Mouse (Mus musculus): Measurements from ENCODE around the gene Rab3il1.
A peak's percentile ranks its signal among the peaks of the same experiment; 100 is the strongest.

Gene Rab3il1

DNA sequence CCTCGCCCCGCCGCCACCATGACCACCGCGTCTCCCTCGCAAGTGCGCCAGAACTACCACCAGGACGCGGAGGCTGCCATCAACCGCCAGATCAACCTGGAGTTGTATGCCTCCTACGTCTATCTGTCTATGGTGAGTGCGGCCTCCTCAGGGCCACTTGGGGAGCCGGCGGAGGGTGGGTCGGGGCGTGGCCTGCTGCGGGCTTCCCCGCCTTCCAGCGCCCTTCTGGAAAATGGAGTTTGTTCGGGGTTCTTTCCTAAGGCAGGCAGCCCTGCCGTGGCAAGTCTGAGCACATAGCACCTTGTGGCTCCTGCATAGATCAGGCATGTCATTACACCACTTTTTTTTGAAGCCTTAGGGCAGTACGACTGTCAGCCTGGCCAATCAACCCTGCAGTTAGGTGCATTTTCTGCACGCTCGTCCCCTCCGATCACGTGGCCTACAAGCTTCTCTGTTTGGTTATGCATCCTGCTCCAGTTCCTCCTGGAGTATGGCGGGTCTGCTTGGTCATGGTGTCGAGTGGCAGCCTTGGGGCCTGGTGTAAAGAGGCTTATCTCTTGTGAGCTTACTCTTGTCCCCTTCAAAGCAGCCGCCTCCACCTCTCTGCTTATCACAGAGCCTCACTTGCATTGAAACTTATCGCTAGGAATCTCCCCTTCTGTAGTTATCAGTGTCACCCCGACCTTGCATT, 18.5 kb upstream of the Rab3il1 start:
- peak; percentile 73 to 79 for DNase-seq (ENCODE audit: low spot score in 2 of 2)

DNA sequence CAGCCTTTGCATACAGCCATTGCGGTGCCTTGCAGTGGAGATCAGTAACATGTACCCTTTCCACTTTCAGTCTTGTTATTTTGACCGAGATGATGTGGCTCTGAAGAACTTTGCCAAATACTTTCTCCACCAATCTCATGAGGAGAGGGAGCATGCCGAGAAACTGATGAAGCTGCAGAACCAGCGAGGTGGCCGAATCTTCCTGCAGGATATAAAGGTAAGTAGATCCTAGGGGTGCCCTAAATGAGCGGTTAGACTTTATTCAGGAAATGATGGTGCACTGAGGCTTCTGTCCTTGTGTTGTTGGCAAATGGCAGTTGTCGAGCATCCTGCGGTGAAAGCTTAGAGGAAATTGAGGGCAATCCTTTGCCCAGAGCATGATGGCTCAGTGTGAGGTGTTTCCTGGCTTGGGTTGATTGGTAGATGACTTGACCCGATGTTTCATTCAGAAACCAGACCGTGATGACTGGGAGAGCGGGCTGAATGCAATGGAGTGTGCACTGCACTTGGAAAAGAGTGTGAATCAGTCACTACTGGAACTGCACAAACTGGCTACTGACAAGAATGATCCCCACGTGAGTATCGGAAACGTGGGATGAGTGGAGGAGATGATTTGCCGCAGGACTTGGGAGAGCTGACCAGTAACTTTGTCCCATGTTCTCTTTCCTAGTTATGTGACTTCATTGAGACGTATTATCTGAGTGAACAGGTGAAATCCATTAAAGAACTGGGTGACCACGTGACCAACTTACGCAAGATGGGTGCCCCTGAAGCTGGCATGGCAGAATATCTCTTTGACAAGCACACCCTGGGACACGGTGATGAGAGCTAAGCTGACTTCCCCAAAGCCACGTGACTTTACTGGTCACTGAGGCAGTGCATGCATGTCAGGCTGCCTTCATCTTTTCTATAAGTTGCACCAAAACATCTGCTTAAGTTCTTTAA, 17.1 kb upstream of the Rab3il1 start:
- DNase-seq (ENCODE audit: low spot score in 2 of 2): no peak

DNA sequence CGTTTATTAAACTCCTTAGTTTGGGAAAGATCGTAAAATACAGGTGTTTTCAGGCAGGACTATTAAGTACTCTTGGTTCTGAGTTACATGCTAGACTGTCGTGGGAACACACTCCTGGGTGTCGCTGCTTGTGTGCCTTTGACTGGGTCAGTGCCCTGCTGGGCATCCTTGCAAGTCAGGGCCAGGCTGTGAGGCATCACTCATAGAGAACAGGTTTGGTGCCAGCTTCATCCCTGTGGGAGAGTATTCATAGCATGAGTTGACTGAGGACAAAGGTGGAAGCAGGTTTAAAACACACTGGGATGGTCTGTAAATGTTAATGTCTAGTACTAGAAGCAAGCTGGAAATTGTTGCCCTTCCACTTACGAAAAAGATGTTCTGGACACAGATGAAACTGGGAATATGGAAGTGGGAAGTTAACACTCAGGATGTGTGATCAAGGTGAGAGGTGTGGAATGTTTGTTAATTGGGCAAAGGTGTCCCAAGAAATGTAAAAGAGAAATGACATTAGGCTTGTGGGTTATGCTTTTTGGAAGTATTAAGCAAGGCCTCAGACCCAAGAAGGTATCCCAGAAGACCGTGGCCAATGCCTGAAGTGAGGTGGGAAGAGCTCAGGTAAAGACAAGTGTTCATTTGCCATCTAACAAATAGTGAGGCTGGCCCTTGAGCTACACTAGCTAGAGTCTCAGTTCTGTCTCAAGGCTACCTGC, 16.1 kb upstream of the Rab3il1 start:
- DNase-seq (ENCODE audit: low spot score in 2 of 2): no peak

DNA sequence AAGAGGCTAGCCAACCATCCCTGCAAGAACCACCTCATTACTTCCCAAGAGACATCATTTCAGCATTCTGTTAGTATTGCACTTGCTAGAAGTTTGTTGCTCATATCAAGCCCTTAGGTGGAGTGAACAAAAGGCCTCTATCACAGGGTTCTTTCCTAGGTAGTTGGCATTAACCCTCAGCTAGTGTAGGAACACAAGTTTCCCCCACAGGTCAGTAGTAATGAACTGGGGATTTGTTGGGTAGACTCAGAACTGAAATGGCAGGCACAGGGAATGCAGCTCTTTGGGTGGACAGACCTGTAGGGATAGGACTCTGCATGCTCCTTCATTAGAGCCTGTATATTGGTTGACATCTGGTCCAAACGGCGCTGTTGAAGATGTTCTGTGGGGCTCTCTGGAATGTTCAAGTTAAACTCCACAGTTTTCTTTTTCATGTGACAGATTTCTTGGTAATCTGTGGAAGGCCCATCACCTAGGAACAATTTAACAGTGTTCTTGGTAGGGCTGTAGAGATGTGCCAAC, 15.5 kb upstream of the Rab3il1 start:
- no peak for DNase-seq (ENCODE audit: low spot score in 2 of 2)

DNA sequence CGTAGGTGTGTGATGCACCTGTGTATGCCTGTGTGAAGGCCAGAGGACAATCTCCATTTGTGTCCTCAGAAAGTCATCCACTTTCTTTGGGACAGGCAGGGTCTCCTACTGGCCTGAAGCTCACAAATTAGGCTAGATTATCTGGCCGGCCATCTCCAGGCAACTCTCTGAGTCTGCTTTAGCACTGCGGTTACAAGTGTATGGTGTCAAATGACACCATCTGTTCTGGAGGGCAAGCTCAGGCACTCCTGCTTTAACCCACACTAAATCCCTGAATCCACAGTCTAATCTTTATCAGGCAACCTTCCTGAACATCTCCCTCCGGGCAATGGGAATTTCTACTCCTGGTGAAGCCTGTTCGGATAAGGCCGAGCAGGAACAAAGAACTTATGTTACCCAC, 14.3 kb upstream of the Rab3il1 start:
- DNase-seq (ENCODE audit: low spot score in 2 of 2): no peak

DNA sequence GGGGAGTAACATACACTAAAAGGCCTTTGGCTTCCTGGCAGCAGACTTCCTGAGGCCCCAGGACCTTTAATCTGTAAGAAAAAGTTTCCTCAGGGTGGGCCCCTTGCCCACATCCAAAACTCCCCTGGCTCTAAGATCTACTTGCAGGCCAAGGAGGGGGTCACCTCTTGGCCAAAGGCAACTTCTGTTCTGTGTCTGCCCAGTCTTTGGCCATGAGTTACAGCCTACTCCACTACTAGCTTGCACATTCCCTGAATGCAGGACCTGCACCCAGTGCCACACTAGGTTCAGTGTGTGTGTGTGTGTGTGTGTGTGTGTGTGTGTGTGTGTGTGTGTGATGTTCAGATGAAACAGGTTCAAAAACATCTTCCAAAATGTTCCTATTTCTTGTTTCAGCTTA, 13.9 kb upstream of the Rab3il1 start:
- no peak for DNase-seq (ENCODE audit: low spot score in 2 of 2)

DNA sequence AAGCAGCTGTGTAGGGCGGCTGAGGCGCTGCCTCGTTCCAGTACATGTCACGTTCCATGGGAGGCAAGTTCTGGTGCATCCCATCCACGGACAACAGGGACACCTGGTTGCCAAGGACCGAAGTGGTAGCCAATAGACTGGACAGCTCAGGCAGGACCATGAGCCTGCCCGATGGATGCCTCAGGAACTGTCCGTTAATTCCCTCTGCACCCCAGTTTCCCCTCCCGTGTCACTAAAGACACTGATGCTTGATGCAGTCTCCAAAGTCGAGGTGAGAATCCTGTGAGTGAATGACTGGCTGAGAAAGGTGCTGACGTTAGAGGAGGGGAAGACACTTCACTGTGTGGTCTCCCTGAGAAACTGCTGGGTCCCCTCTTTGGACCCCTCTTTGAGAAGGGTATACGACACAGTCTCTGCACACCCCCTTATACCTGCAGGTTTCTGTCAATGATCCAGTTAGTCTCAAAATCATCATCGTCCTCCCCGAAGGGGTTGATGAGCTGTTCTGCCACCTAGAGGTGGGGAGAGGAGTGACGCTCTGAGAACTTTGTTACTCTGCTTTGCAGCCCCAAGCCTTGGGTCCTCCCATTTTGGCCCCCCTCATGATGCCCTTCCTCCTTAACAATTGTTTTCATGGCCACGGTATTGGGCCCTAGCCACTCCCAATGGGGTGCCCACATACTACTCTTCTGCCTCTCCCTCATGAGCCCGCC, 12.1 kb upstream of the Rab3il1 start:
- DNase-seq (ENCODE audit: low spot score in 2 of 2): no peak

DNA sequence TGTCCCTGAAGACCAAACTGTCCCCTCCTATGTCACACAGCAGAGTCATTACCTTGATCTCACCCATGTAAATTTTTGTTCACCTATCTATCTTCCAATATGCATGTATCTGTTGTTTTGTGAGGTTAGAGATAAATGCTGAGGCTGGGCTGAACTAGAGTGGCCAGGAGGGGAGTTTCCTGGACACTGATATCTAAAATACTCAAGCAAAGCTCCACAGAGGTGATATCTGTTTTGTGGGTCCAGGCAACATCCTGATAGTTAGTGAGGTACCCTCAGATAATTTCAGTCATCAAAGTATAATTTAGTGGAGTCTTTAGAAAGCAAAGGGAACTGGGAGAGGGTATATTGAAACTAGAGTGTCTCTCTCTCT, 11.6 kb upstream of the Rab3il1 start:
- DNase-seq (ENCODE audit: low spot score in 2 of 2): no peak

DNA sequence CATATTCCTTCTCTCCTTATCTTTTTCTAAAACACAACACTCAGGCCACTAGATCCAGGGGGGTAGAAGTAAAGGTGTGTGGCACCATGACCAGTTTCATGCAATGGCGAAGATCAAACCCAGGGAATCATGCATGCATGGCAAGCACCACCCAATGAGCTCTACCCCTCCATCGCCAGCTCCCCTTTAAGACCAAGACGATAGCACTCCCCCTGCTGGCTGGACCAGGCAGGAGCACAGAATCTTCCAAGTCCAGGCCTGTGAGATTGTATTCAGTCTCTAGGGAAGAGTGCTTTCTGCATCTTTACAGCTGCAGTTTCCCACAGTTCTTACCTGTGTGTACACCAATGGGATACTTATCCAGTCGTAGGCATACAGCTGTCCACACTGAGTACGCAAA, 10.2 kb upstream of the Rab3il1 start:
- peak; percentile 69 to 85 for DNase-seq (ENCODE audit: low spot score in 2 of 2)

DNA sequence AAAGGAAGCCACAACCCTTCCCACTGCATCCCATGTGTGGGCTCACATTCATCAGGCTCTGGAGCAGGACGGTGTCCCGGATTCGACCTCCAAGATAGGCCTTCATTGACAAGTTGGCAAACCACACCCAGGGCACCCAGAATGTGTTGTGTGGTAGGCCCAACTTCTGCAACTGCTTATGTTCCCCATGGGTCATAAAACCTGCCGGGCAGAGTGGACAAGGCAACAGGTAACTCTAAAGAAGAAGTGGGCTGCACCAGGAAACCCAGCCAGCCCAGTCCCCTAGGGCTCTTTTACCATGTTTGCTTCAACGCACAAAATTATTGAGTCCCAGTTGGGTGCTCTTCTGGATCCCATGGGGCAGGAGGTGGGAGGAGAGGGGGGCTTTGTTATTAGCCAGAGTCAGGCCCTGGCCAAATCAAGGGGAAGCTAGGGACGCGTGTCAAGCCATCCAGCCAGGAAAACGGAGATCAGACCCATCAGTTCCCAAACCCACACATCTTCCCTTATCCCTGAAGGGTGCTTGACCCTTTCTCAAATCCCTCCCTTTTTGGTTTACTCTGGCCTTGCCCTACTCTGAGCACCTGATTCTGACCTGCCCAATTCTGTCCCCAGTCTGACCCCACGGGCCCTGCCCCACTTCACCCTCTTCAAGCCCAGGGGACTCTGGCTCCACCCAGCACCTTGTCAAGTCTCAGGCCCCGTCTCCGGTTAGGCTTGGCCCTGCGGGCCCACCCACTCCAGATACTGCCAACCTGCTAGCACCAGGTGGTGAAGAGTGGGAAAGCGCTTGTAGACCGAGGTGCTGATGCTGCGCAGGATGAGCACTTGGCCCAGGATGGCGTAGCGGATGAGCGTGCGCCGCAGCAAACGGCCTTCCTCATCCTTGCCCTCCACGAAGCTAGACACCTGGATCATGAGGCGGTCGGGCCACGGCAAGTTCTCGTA, 9.2 kb upstream of the Rab3il1 start:
- DNase-seq (ENCODE audit: low spot score in 2 of 2): no peak

DNA sequence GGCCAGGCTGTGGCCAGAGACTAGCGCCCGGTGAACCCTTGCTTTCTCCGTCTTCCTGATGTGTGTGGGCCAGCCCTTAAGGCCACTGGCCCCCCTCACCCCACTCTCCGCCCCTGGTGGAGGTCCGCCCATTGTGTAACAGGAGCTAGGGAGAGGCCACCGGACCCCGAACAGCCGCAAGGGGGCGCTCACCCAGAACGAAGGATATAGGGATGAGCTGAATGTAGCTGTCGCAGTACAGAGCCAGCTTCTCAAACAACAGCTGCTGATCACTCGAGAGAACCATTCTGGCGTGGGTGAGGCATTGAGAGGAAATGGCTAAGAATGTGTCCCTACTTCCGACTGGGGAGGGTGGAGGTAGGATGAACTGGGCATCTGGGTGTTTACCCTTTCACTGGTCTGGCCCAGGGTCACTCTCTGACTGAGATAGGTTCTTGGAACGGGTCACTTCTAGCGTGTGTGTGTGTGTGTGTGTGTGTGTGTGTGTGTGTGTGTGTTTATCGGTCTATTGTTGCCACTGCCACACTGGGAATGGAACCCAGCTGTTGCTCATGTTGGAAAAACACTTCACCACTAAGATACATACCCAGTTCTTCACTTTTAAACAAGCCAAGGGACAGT, 8.3 kb upstream of the Rab3il1 start:
- DNase-seq (ENCODE audit: low spot score in 2 of 2): peak; percentile 89 to 98

DNA sequence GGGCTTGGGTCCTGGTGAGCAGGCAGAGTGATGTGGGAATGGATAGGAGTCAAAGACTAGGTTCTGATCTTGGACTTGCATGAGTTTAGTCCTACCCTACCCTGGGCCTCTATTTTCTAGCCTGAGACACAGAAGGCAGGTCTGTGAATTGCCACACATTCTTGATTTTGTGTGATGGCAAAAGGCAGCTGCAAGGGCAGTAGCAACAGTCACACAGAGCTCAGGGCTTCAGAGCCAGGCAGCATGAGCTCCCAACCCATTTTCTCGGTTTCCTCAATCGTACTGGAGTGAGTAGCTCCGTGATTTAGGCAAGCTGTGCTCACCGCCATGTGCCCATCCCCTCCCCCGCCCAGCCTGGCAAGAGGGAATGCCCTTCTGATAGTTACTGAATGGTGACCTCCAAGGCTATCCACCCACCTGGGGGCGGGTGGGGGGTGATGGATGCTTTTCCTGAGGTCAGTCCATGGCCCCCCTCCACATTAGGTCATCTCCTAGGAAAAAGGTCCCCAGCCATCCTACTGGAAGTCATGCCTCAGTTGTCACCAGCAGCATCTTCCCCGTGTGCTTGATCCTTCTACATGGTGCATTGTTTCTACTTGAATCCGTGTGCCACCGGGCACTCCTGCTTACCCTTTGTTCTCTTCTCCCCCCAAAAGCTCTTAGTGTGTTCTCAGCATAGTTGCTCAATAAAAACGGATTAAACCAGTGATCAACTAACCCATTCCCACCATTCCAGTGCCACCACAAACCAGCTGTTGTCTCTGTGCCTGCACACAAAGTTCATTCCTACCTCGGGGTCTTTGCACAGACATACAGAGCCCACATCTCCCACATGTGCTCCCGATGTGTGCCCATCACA, 4.0 kb upstream of the Rab3il1 start:
- DNase-seq (ENCODE audit: low spot score in 2 of 2): no peak

DNA sequence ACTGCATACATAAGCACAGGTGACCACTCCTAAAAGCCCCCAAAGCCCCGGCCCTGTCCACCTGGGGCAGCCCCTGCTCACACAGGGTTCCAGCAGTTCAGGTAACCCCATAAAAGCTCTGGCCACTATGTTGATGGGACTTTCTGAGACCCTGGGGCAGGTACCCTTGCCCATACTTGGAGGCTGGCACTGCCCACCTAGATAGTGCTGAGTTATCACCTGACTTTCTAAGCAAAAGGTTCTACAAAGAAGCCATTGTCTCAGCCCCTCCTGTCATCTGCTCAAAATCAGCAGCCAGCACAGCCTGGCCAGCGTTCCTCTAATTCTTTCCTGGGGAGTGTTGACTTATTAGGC, 3.4 kb upstream of the Rab3il1 start:
- no peak for DNase-seq (ENCODE audit: low spot score in 2 of 2)

DNA sequence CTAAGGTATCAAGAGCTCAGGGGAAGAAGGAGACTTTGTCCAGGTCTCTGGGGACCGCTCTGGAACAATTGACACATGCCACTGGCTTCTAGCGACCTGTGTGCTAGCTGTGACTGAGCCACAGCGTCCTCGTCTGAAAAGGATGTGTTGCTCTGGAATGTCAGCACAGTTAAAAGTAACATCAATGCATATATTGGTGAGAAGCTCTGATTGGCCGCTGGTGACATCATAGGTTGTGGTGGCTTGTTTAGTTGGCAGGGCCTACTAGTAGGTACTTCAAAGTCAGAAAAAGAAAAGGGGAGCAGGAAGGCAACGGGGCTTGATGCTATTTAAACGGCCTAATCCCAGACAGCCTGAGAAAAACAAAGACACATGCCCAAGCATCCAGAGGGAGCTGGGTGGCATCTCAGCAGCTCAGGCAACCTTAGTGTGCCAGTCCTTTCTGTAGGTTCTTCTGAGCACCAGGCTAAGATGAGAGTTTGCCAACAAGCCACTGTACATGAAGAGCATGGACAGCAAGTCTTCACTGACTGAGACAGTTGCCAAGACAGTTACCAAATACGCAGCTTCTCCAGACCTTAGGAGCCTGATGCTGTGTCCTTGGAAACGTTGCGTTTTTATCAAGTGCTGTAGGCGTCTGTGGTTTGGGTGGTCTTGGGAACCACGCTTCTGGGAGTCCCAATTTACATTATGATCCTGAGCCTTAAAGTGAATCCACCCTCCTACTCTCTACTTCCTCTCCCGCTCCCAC, 2.6 kb upstream of the Rab3il1 start:
- no peak for DNase-seq (ENCODE audit: low spot score in 2 of 2)

DNA sequence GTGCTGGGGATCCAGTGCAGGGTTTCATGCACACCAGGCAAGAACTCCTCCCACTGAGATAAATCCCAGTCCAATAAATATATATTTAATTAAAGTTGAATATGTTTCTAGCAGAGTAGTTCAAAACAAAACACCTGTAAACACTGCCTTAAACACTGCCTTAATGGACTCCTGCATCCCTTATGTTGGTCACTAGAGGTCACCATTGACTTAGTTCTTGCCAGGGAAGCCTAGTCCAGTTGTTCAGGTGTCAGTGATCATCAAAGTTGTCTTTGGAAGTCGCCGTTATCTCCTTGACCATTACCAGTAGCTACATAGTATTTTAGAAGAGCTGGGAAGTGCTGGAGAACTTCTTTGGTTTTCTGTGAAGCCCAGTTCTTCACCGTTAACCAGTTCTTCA, 1.1 kb upstream of the Rab3il1 start:
- DNase-seq (ENCODE audit: low spot score in 2 of 2): no peak

DNA sequence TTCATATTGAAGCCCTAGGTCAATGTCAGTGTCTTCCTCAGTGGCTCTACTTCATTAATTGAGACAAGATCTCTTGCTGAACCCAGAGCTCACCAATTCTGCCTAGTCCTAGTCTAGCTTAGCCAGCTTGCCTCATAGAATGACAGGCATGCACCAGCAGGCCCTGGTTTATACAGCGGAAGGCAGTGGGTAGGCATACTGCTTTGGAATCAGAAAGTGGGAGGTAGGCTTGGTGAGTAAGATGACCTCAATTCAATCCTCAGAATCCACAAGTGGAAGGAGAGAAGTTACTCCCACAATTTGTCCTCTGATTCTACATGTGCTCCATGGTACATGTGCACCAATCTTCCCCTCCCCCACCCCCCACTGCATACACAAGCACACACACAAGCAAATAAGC, 2.2 kb downstream of the Rab3il1 start:
- no peak for DNase-seq (ENCODE audit: low spot score in 2 of 2)

DNA sequence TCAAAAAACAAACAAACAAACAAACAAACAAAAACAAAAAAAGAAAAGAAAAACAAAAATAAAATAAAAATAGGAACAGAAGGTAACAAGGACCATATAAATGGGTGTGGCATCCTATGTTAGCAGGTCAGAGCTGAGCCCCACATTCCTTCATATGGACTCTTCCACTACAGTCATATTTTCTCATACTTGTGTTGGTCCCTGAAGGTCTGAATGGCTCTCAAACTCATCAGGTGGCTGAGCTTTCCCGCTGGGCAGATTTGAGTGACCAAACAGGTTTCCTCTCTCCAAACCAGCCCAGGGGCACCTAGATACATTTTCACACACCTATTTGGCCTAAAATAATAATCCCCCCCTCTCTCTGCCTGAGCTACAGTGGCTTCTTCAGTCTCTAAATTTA, 9.9 kb downstream of the Rab3il1 start:
- DNase-seq (ENCODE audit: low spot score in 2 of 2): no peak

DNA sequence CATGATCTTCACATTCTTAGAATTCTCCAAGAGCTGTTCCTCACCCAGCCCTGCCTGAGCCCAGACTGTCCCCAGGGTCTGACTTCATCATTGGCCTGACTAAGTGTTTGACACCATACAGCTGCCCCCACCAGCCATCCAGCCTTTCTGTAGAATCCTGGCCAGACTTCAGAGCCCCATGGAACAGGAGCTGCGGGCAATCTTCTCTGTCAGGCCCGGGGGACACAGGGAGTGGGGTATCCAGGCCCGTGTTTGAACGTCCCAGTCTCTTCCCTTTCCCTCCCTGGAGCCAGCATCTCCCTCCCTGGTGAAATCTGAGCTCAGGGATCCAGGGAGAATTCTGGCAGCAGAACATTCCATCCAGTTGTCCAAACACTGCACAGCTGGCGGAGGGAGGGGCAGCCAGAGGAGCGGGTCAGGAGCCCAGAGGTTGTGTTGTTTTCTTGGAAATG, 11.4 kb downstream of the Rab3il1 start:
- DNase-seq (ENCODE audit: low spot score in 2 of 2): peak; percentile 75 to 78
